Mouse (Mus musculus): ENCODE results near the gene Togaram1. TPM values are rescaled to one million over a fixed set of nuclear protein-coding genes. Genes with fewer than 3 reads are reported as not detected.

Togaram1 gene
- polyA plus RNA-seq (2016; fragmentation: Nextera tagmentation; extraction: Ambion mirVana), result 29.5 and 30.8 TPM in 2 replicates

DNA sequence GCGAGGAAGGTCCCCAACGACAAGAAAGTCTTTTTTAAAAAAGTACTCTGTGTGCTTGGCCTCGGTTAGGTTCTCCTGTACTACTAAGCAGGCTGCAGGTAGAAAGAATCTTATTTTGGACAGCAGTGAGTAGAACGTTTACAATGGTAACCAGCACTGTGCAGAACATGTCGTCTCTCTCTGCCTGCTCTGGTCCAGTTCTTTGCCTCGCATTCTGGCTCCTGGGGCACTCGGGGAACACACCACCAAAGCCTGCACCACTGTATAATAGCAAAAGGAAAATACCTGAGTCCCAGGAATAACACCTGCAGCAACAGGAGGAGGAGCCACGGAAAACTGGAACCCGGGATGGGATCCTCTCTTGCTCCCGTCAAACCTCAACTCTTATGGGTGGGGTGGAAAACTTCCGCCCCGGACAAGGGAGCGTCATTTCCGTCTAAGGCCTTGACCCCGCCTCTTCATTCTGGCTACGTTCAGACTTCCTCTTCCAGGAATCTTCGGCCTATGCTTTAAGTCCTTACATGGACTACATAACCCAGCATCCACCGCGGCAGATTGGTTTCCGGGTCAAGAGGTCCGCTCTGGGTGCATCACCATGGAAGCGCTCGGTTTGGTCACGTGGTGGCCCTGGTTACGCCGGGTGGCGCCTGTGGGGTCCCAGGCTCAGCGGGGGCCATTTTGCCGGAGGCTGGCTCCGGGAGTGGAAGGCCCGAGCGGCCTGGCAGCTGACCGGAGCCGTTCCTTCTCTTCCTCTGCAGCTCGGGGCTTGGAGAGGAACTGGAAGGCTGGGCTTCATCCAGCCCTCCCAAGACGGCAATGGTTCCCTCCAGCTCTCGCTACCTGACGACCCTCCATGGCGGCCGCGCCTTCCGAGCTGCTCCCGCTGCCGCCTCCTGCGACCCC is at the start of gene Togaram1, which contains the start of gene Klhl28:
Gene Togaram1, plus strand, starts transcription at position 681 of the 903 bp plus-strand sequence.
Gene Klhl28, minus strand, starts transcription at position 411 of the 903 bp plus-strand sequence.
- Histone ChIP-seq H3K9ac (peak within 1 kb of the TSS; percentile 82), H3K27ac (peak within 1 kb of the TSS; percentile 90), H3K4me3 (peak within 1 kb of the TSS; percentile 95), H3K4me1 (peaks cover 23% of the 10 kb centered on the region), H3K9me3 (no peaks in the 10 kb centered on the region), H3K27me3 (no peaks in the 10 kb centered on the region), H3K36me3 (no peaks in the 10 kb centered on the region), H3K4me2 (replicated peaks) (peak within 1 kb of the TSS; percentile 98)
- WGBS, result under 1% methylated on average over 45 of the region's 45 CpGs
- peak; percentile 99 for ATAC-seq (ENCODE audit: insufficient number of reproducible peaks, insufficient read depth, low FRiP score, low TSS enrichment)

DNA sequence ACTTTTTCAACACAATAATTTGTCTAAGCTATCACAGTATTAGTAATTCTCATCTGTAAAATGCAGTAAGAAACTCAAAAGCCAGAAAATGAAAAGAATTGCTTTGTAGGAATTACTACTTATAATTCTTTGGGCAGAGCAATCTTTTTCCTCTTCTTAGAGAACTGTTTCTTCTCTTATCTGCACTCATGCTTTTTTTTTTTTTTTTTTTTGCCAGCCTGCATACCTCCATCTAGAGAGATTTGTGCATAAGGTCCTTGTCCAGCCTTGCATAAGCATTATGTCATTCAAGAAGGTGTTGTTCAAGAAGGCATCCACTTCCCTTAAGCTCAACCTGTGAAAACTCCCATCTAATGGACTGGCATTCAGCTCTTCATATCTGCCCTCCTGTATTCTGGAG is 48.9 kb upstream of the Togaram1 start:
- Histone ChIP-seq H3K9ac (no peak overlapping the region), H3K4me3 (no peak overlapping the region), H3K4me2 (replicated peaks) (no peak overlapping the region), H3K27me3 (no peaks in the 10 kb centered on the region), H3K27ac (no peak overlapping the region), H3K9me3 (no peaks in the 10 kb centered on the region), H3K36me3 (no peaks in the 10 kb centered on the region), H3K4me1 (no peaks in the 10 kb centered on the region)
- ATAC-seq (ENCODE audit: insufficient number of reproducible peaks, insufficient read depth, low FRiP score, low TSS enrichment), result no peak

DNA sequence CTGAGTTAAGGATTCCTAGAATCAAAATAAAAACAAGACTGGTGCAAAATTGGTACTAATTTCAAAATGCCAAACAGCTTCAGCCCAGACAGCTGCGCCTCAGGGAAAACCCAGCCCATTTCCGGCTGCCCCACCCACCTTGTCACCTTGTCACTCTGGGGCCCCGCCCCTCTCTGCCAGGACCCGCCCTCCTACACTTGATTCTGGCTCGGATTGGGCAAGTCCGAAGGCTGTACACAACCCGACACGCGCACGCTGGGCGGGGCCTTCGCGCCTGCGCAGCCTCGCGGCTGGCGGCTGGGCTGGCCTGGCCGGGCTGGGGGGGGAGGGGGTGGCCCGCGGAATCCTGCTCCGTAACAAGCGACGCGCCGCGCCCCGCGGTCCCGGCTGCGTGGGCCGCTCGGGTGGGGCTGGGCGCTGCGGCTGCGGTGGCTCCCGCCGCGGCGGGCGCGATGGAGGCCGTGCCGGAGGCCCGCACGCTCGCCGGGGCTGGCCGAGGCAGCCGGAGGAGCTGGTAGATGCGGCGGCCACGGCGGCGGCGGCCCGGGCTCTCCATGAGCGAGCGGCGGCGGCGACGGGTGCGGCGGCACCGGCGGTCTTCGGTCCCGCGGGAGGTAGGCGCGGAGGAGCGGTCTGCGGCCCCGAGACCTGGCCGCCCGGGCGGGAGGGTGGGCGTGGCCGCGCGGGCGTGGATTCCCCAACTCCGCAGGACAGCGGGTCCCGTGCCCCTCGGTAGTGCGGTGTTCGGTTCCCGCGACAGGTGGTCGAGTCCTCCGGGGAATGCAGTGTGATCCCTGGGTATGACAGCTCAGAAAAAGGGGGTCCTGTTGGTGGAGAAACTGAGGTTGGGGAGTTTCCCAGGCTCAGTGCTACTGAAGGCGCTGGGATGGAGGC is 47.8 kb upstream of the Togaram1 start, which contains the start of gene Gm527:
Gene Gm527, plus strand, starts transcription at position 329 of the 894 bp plus-strand sequence.
- Histone ChIP-seq H3K27ac (peak within 1 kb of the TSS; percentile 69), H3K36me3 (no peaks in the 10 kb centered on the region), H3K4me1 (no peaks in the 10 kb centered on the region), H3K4me3 (peak within 1 kb of the TSS; percentile 88), H3K9ac (peak within 1 kb of the TSS; percentile 80), H3K4me2 (replicated peaks) (peak within 1 kb of the TSS; percentile 65), H3K9me3 (no peaks in the 10 kb centered on the region), H3K27me3 (no peaks in the 10 kb centered on the region)
- WGBS, result under 1% methylated on average over 55 of the region's 93 CpGs
- peak; percentile 99 for ATAC-seq (ENCODE audit: insufficient number of reproducible peaks, insufficient read depth, low FRiP score, low TSS enrichment)

DNA sequence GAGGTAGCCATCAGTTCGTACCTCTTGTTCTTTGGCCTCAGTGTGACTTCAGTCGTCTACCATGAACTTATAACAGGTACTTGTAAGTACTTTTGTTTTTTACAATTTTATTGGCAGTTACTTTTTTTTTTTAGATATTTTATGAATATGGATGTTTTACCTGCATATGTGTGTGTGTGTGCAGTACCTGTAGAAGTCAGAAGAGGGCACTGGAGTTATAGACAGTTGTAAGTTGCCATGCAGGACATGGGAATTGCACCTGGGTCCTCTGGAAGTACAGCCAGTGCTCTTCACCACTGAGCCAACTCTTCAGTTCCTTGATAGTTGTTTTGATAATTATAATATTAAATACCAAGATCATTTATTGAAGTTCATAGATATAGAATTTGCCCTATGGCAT is 28.1 kb upstream of the Togaram1 start:
- Histone ChIP-seq H3K27ac (no peak overlapping the region), H3K9me3 (no peaks in the 10 kb centered on the region), H3K27me3 (no peaks in the 10 kb centered on the region), H3K36me3 (no peaks in the 10 kb centered on the region), H3K9ac (no peak overlapping the region), H3K4me1 (no peaks in the 10 kb centered on the region), H3K4me3 (no peak overlapping the region), H3K4me2 (replicated peaks) (no peak overlapping the region)
- ATAC-seq (ENCODE audit: insufficient number of reproducible peaks, insufficient read depth, low FRiP score, low TSS enrichment), result no peak
- 74% methylated on average over 2 of the region's 2 CpGs for WGBS

DNA sequence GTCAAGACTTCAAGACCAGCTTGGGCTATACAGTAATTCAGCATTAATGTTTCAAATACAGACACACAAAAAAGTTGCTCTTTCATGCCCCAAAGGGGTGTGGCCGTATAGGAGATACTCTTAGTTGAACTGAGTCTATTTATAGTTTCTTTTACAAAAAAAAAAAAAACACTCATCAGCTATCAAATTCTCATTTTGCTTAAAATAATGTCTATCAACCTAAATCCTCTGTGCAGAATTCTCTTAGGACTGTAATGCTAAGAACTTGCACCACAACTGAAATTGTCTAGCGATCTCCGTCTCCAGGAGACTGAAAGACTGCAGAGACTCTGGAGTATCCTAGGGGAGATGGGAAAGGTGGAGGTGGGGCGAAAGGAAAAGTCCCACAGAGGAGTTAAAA is 1.0 kb upstream of the Togaram1 start:
- no peaks in the 10 kb centered on the region for H3K36me3 ChIP-seq
- H3K4me3 ChIP-seq, result peak overlapping the region; percentile 95
- 21% methylated on average over 4 of the region's 4 CpGs for WGBS
- peaks cover 18% of the 10 kb centered on the region for H3K4me1 ChIP-seq
- no peak for ATAC-seq (ENCODE audit: insufficient number of reproducible peaks, insufficient read depth, low FRiP score, low TSS enrichment)
- peak overlapping the region; percentile 98 for H3K4me2 ChIP-seq (replicated peaks)
- peak overlapping the region; percentile 82 for H3K9ac ChIP-seq
- no peaks in the 10 kb centered on the region for H3K27me3 ChIP-seq
- H3K9me3 ChIP-seq, result no peaks in the 10 kb centered on the region
- H3K27ac ChIP-seq, result no peak overlapping the region

DNA sequence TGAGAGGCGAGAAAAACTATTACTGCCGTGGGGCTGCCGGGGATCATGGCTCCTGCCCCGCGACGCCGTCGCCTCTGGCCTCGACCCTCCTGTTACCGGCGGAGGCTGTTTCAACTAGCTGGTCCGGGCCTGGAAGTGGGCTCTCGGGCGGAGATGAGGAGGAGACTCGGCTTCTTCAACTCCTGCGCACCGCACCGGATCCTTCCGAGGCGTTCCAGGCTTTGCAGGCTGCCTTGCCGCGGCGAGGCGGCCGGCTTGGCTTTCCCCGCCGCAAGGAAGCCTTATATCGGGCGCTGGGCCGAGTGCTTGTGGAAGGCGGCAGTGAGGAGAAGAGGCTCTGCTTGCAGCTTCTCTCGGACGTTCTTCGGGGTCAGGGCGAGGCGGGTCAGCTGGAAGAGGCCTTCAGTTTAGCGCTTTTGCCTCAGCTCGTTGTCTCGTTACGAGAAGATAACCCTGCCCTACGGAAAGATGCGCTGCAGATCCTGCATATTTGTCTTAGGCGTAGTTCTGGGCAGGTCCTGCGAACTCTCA is 562 bp downstream of the Togaram1 start:
- Histone ChIP-seq H3K9ac (peak overlapping the region; percentile 82), H3K27me3 (no peaks in the 10 kb centered on the region), H3K4me1 (peaks cover 30% of the 10 kb centered on the region), H3K27ac (peak overlapping the region; percentile 90), H3K4me3 (peak overlapping the region; percentile 95), H3K36me3 (no peaks in the 10 kb centered on the region), H3K4me2 (replicated peaks) (peak overlapping the region; percentile 98), H3K9me3 (no peaks in the 10 kb centered on the region)
- ATAC-seq (ENCODE audit: insufficient number of reproducible peaks, insufficient read depth, low FRiP score, low TSS enrichment), result peak; percentile 9; the same call in 1 of the 2 replicates
- under 1% methylated on average over 43 of the region's 44 CpGs for WGBS

DNA sequence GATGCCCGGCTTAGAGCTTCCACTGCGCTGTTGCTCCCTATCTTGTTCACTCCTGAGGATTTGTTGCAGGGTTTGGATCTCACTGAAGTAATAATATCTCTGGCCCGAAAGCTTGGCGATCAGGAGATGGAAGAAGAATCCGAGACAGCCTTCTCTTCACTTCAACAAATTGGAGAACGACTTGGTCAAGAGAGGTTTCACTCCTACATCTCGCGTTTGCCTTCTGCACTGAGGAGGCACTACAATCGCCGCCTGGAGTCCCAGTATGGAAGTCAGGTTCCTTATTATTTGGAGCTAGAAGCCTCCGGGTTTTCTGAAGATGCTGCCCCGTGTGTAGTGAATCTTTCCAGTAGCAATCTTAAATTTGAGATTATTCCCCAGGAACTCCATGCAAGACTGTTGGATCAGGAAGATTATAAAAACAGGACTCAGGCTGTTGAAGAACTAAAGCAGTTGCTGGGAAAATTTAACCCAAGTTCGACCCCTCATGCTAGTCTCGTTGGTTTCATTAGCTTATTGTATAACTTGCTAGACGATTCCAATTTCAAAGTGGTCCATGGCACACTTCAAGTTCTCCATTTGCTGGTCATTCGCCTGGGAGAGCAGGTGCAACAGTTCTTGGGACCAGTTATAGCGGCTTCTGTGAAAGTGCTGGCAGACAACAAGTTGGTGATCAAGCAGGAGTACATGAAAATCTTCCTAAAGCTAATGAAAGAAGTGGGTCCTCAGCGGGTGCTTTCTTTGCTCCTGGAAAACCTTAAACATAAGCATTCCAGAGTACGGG is 1.2 kb downstream of the Togaram1 start:
- WGBS, result 4% methylated on average over 19 of the region's 19 CpGs
- Histone ChIP-seq H3K27me3 (no peaks in the 10 kb centered on the region), H3K27ac (peak overlapping the region; percentile 90; the same call in 1 of the 2 replicates), H3K4me3 (peak overlapping the region; percentile 95), H3K36me3 (no peaks in the 10 kb centered on the region), H3K4me1 (peaks cover 34% of the 10 kb centered on the region), H3K9me3 (no peaks in the 10 kb centered on the region), H3K9ac (peak overlapping the region; percentile 82), H3K4me2 (replicated peaks) (peak overlapping the region; percentile 98)
- no peak for ATAC-seq (ENCODE audit: insufficient number of reproducible peaks, insufficient read depth, low FRiP score, low TSS enrichment)

DNA sequence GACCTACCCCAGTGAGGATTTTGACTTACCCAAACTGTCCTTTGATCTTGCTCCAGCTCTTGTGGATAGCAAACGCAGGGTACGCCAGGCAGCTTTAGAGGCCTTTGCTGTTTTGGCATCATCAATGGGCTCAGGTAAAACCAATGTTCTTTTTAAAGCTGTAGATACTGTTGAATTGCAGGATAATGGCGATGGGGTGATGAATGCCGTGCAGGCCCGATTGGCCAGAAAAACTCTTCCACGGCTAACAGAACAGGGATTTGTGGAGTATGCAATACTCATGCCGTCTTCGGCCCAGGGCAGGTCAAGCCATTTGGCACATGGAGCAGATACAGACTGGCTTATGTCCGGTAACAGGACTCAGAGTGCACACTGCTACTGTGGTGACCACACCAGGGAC is 1.9 kb downstream of the Togaram1 start:
- Histone ChIP-seq H3K36me3 (no peaks in the 10 kb centered on the region), H3K9me3 (no peaks in the 10 kb centered on the region), H3K27me3 (no peaks in the 10 kb centered on the region), H3K4me3 (peak overlapping the region; percentile 95), H3K4me2 (replicated peaks) (peak overlapping the region; percentile 98), H3K27ac (no peak overlapping the region), H3K9ac (peak overlapping the region; percentile 82), H3K4me1 (peaks cover 37% of the 10 kb centered on the region)
- 1% methylated on average over 9 of the region's 9 CpGs for WGBS
- ATAC-seq (ENCODE audit: insufficient number of reproducible peaks, insufficient read depth, low FRiP score, low TSS enrichment), result no peak

DNA sequence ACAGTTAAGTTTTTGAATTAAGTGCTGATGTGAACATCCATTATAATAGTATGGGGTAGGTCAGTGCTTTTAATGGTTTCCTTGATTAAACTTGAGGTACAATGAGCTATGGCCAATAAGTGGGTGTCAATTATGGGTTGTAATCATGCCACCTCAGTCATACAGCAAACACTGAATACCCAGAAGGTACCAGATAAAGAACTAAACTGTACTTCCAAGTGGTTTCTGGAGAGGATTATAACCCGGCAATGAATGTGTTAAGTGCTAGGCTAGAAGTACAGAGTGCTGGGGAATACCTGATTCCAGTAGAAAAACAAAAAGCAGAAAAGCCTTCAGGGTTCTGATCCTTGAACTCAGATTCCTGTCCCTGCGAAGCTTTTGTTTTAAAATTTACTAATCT is 2.5 kb downstream of the Togaram1 start:
- whole genome bisulfite sequencing, result 5% methylated on average over 2 of the region's 2 CpGs
- Histone ChIP-seq H3K4me2 (replicated peaks) (peak overlapping the region; percentile 98), H3K27ac (no peak overlapping the region), H3K9me3 (no peaks in the 10 kb centered on the region), H3K4me1 (peaks cover 37% of the 10 kb centered on the region), H3K27me3 (no peaks in the 10 kb centered on the region), H3K9ac (peak overlapping the region; percentile 82), H3K4me3 (peak overlapping the region; percentile 95), H3K36me3 (no peaks in the 10 kb centered on the region)
- no peak for ATAC-seq (ENCODE audit: insufficient number of reproducible peaks, insufficient read depth, low FRiP score, low TSS enrichment)

DNA sequence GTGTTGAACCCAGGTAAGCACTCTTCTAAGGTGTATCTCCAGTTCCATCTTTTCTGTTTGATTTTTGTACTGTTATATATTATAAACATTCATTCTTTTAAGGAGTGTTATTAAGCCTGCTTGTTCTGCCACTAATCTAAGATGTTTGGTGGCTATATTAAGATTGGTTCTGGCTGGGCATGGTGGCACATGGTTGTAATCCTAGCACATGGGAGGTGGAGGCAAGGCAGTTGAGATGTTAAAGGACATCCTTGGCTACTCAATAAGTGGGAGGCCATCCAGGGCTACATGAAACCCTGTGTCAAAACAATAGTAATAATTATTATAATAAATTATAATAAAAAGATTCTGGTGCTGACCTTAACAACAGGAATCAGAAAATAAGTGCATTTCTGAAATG is 5.8 kb downstream of the Togaram1 start:
- Histone ChIP-seq H3K36me3 (no peaks in the 10 kb centered on the region), H3K4me2 (replicated peaks) (0 out of 2 replicates have a peak overlapping the region, but pooled peaks have one; percentile 1), H3K9me3 (no peaks in the 10 kb centered on the region), H3K27ac (no peak overlapping the region), H3K4me1 (peaks cover 34% of the 10 kb centered on the region), H3K4me3 (no peak overlapping the region), H3K9ac (no peak overlapping the region), H3K27me3 (no peaks in the 10 kb centered on the region)
- ATAC-seq (ENCODE audit: insufficient number of reproducible peaks, insufficient read depth, low FRiP score, low TSS enrichment), result no peak

DNA sequence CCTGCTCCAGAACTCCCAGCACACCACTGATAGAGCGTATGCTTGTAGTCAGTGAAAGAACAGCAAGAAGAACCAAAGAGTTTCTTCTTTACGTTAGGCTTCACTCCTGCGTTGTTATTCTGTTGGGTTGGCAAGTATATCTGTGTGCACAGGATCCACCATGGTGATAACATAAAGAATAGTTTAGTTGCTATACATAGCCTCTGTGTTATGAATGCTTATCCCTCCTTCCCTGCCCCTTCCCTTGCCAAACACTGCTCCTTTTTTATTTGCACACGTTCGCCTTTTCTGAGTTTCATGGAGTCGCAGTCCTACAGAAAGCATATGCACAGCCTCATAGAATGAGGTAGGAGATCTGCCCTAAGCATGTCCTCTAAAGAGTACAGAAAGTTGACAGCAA is 6.5 kb downstream of the Togaram1 start:
- H3K4me1 ChIP-seq, result peaks cover 33% of the 10 kb centered on the region
- no peak overlapping the region for H3K27ac ChIP-seq
- no peaks in the 10 kb centered on the region for H3K9me3 ChIP-seq
- H3K9ac ChIP-seq, result no peak overlapping the region
- no peaks in the 10 kb centered on the region for H3K27me3 ChIP-seq
- no peak overlapping the region for H3K4me2 ChIP-seq (replicated peaks)
- 87% methylated on average over 6 of the region's 6 CpGs for WGBS
- no peak overlapping the region for H3K4me3 ChIP-seq
- 0 out of 2 replicates have a peak, but pooled peaks cover under 1% of the 10 kb centered on the region for H3K36me3 ChIP-seq
- no peak for ATAC-seq (ENCODE audit: insufficient number of reproducible peaks, insufficient read depth, low FRiP score, low TSS enrichment)
